Mouse (Mus musculus): Measurements from ENCODE around the gene Zfp385a.

Gene Zfp385a

GRCm38 (mm10) chr15:103363809-103364208, 23.9 kb upstream of the Zfp385a start:
- no peak for DNase-seq (ENCODE audit: low spot score)

DNA sequence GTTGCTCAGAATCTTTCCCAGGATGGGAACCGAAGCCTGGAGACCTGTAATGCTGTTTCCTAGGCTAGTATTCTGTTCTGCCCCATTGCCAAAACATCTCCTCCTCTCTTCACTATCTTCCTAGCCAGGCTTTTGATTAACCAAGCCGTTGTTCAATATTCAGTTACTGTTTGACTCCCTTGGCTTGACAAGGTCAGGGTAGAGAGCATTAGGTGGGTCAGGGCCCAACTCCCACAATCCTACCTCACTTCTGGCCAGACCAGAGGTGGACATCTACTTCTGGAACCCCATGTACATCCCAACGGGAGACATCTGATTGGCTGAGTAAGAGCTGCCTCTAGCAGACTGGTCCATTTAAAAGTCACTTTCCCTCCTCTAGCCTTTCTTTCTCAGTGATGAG, 23.1 kb upstream of the Zfp385a start:
- no peak for DNase-seq (ENCODE audit: low spot score)

DNA sequence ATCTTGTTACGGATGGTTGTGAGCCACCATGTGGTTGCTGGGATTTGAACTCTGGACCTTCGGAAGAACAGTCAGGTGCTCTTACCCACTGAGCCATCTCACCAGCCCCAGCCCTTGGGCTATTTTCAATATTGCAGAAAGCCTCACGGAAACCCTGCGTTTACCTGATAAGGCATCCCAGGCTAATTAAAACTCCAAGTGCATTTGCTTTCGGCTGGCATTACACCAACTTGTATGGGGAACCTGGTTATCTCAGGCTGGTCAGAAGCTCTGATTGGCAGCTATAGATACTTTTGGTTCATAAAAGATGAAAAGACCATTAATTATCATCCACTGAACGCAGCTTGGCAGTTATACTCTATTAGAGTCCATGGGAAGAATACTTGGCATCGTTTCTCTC, 22.4 kb upstream of the Zfp385a start:
- no peak for DNase-seq (ENCODE audit: low spot score)

DNA sequence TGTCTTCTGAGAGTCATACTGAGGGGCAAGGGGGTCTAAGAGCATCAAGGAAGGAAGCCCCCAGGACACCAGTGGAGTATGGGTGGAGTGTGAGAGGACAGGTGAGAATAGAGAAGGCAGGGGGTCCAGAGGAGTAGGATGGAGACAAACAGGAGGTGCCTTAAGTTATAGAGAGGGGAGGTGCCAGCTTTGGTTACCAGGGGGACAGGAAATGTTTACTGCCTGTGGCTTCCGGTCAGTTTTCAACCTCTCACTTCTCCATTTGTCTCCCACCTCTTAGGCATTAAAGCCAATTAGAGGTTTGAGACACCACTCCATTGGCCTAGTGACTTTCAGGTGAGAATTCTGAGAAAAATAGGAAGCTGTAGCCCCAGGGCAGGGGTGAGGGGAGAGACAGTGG, 21.4 kb upstream of the Zfp385a start:
- DNase-seq (ENCODE audit: low spot score) = no peak

- no peak for DNase-seq (ENCODE audit: low spot score)
These were observed 20.1 kb upstream of the Zfp385a start for GRCm38 (mm10) chr15:103359869-103360602.

DNA sequence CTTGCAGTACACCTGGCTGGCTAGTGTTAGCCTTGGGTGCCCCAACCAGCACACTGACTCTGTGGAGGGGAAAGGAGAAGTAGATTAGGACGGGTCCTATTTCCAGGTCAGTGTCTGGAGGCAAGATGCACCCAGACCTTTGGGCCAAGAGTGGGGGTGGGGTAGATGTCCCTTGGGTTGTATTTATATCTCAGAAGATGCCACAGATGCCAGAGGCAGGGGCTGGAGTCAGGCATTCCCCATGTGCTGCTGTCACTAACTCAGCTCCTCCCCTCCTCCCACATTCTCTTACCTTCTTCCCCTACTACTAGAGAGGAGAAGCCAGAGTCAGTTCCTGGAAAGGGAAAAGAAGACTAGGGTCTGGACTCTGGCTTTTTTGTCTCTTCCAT, 19.2 kb upstream of the Zfp385a start:
- no peak for DNase-seq (ENCODE audit: low spot score)

DNA sequence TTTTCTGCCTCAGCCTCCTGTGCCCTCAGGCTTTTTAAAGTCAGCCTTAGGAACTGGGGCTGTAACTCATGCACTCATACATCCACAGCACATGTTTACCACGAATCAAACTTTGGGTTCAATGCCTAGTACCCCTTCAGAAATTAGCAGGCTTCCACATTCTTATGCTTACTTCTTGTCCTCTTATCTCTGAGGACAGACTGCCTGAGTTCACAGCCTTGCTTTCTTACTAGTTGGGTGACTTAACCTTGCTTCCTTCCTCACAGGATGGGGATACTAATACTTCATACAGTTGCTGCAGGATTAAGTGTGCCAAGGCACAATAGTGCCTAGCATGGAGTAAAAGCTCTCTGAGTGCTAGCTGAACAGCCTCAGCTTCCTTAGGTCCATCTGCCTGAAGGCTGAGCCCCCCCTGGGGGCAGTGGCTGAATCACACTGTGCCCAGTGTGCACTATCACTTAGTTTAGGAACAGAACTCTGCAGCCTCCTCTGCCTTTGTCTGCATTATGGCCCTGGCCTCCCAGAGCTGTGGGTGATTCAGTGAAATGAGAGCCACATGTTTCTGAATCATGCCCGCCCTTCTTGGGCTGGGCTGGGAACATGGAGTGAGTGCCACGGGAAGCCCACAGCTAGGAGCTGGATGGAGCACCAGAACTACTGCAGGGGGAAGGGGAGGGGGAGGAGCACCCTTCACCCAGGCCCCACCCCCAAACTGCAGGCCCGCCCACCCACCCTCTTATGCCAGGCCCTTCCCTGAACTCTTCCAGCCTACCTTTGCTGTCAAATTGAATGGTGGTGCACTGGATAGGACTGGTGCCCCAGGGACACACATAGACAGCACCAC, 18.6 kb upstream of the Zfp385a start:
- no peak for DNase-seq (ENCODE audit: low spot score)

- DNase-seq (ENCODE audit: low spot score) = no peak
These were observed 17.9 kb upstream of the Zfp385a start for GRCm38 (mm10) chr15:103357817-103358216.

GRCm38 (mm10) chr15:103356130-103356529, 16.2 kb upstream of the Zfp385a start:
- no peak for DNase-seq (ENCODE audit: low spot score)

DNA sequence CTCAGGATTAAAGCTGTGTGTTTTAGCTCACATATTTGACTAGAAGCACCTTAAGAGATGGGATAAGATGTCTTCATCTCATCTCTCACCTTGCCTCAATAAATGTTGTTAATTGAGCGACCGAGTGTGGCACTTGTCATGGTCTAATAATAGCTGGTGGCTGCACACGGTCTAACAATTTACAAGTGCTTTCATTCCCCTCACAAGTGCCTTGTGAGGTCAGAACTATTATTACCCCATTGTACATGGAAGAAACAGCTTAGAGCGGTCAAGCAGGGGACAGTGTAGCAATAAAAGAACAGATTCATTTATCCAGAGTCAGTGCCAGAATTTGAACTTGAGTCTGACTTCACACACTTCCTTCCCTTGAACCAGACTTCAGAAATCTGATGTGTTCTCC, 15.5 kb upstream of the Zfp385a start:
- DNase-seq (ENCODE audit: low spot score) = no peak

DNA sequence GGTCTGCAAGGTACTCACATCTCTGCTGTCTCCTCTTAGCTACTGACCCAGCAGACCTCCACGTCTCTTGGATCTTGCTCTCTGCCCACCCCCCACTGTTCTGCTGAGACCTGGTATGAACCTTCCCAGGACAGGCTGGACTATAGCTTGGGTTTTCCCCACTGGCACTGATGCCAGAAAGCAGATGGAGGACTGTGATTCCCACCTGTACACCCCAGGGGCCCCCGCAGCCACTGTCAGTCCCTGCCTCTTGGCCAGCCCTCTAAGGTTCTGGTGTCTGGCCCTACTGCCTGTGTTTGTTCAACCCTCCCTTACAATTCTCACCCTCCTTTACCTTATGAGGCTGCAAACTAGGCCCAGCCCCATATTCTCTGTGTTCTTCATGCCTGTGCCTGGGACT, 14.8 kb upstream of the Zfp385a start:
- DNase-seq (ENCODE audit: low spot score) = no peak

DNA sequence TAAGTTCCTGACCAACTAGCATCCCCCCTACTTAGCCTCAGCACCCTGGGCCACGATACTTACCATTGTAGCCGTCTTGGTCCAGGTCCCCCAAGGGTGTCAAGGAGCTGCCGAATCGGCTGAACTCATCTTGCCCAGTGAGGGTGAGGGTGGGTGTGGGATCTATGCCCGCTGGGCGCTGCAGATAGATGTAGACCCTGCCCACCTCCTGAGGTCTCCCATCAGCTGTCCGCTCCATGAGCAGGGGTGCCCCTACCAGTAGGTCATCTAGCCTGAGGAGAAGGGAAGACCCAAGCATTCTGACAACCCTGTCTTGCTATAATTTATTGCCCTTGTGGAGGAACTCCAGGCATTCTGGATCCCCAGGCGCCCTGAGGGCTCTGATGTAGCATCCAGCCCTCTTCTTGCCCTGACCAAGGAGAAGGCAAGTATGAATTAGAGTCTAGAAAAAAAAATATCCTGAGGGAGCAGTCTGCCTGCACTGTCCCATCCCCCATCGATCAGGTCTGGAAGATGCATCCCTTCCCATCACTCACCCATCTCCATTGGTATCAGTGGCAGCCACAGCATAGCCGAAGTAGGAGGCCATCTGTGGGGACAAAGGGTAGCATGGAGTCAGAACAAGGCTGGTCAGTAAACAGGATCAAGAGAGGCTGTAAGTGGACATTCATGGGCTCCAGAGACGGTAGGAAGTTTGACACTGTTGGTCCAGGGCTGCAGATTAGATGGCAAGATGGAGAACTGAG, 13.8 kb upstream of the Zfp385a start:
- DNase-seq (ENCODE audit: low spot score) = no peak

- DNase-seq (ENCODE audit: low spot score) = no peak
These were observed 13.0 kb upstream of the Zfp385a start for GRCm38 (mm10) chr15:103352856-103353255.

DNA sequence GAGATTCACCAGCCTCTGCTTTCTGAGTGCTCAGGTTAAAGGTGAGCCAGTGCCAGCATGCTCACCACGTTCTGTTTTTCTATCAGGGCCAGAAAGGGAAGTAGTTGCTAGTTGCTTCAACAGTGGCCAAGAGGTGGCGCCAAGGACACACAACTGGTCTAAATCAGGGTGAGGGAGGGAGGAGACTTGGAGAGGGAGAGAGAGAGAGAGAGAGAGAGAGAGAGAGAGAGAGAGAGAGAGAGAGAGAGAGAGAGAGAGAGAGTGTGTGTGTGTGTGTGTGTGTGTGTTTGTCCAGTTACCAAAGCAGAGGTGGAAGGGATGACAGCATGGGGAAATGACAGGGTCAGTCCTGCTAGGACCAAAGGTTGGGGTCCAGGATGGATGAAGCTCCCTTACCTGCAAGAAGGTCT, 7.4 kb upstream of the Zfp385a start:
- no peak for DNase-seq (ENCODE audit: low spot score)

GRCm38 (mm10) chr15:103345789-103346188, 5.9 kb upstream of the Zfp385a start:
- no peak for DNase-seq (ENCODE audit: low spot score)

DNA sequence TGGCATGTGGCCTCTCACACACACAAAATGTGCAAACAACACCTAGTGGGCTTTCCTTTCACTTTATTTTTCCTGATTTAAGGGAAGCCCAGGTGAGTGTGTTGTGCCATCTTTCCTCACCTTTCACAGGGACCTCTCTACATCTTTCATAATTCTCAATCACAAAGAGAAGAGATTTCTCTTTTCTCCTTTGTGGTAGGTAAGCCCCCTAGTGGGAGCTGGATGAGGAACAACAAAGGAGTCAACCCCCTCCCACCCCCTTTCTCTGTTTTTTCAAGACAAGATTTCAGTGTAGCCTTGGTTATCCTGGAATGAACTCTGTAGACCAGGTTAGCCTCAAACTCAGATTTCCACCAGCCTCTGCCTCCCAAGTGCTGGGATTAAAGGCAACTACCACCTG, 3.7 kb upstream of the Zfp385a start:
- DNase-seq (ENCODE audit: low spot score) = no peak

GRCm38 (mm10) chr15:103343008-103343407, 3.1 kb upstream of the Zfp385a start:
- no peak for DNase-seq (ENCODE audit: low spot score)

- DNase-seq (ENCODE audit: low spot score) = no peak
These were observed 2.5 kb upstream of the Zfp385a start for GRCm38 (mm10) chr15:103342415-103342814.

GRCm38 (mm10) chr15:103341547-103341946, 1.7 kb upstream of the Zfp385a start:
- DNase-seq (ENCODE audit: low spot score) = no peak

DNA sequence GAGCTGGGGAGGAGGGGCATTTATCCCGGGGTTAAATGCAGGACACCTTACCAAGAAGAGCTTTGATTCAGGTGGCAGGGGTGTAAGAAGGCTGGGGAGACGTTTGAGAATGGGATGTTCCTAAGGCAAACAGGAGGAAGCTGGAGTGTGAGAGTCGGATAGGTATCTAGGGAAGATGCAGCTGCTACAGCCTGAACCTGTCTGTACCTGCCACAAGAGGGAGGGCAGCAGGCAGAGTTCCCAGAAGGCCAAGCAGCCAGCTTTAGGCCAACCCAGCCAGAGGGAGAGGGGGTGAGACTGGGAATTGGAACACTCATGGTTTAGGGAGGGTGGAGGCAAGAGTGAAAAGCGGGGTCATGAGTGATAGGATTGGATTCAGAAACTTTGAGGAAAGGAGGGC, 893 bp upstream of the Zfp385a start:
- no peak for DNase-seq (ENCODE audit: low spot score)

DNA sequence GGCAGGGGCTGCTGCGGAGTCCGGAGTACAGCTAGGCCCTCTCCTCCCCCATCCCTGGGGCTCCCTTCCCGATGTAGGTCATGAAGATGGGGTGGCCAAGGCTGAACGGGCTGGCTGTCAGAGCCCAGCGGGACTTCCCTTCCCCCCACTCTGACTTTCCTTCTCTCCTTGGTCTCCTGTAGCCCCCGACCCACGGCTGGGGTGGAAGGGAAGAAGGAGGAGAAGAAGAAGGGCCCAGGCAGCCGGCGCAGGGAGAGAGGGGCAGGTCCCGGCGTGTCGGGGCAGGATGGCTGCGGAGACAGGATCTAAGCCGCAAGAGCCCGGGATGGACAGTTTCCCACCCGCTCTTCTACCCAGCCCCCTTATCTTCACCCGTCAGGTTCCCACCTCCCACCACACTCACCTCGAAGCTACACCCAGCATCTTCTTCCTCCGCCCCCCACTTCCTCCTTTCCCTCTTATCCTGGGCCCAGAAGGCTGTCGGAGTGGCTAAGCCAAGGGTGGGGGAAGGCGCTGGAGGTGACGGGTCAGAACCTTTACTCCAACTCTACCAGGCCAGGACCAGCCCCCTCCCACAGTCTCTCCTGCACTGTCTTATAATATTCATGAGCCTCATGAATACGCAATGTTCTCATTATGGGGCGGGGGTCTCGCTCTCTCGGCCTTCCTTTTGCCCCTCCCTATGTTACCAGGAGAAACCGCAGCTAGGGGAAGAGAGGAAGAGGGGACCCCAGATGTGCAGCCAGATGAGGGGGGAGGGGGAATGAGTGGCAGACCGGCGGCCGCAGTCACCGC, 530 bp downstream of the Zfp385a start:
- DNase-seq (ENCODE audit: low spot score) = no peak

DNA sequence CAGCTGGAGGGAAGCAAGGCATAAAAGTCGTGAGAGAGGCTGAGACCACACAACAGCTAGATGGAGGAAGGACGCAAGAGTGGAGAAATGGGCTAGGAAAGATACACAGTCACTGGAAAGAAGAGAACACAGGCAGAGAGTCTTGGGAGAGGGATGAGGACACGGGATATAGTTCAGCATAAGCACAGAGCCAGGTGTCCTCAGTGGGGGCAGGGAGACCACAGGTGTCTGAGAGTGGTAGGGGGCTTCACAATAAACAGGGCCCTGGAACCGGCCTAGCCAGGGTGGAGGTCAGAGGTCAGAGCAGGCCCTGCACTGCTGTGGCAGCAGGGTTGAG, 1.1 kb downstream of the Zfp385a start:
- DNase-seq (ENCODE audit: low spot score) = no peak

Measured in ovary, postnatal 10 days (tissue).